Mouse (Mus musculus): ENCODE data around the gene Gm8453.
"Not testable (repeated sequence)": the region's sequence is repeated elsewhere in the genome, so short reads cannot be mapped to it uniquely, and the experiment has no call there.

Gene Gm8453

GRCm38 (mm10) chr7:22229384-22229783, at the start of gene Gm8453:
Gene Gm8453 (minus strand): TSS chr7:22229484.
- not testable (repeated sequence) for DNase-seq (ENCODE audit: low read depth, low spot score)

- DNase-seq (ENCODE audit: low read depth, low spot score): not testable (repeated sequence)
These were observed 28.1 kb downstream of the Gm8453 start, which contains the start of gene Gm8653 for GRCm38 (mm10) chr7:22201164-22201563. Gene Gm8653 (minus strand): TSS chr7:22201264.

- not testable (repeated sequence) for DNase-seq (ENCODE audit: low read depth, low spot score)
These were observed 40.2 kb downstream of the Gm8453 start, which contains the start of gene Vmn1r143 for GRCm38 (mm10) chr7:22189077-22189476. Gene Vmn1r143 (plus strand): TSS chr7:22189377.

All from embryo, embryonic 11.5 days (tissue).